Mouse (Mus musculus) effector memory CD4-positive, alpha-beta T cell, adult 5 months (primary cell): ENCODE results near the gene Strn4. TPM values are rescaled to one million over a fixed set of nuclear protein-coding genes. Genes with fewer than 3 reads are reported as not detected.

Source experiments
- polyA plus RNA-seq: library from polyadenylated mRNA; unstranded; fragments of 100-300 nt; shearing (Covaris generic); gene quantifications from one replicate; pipeline ENCODE4 v1.2.1, GENCODE M21; 2017

Strn4 gene
- 61.7 TPM for polyA plus RNA-seq

DNA sequence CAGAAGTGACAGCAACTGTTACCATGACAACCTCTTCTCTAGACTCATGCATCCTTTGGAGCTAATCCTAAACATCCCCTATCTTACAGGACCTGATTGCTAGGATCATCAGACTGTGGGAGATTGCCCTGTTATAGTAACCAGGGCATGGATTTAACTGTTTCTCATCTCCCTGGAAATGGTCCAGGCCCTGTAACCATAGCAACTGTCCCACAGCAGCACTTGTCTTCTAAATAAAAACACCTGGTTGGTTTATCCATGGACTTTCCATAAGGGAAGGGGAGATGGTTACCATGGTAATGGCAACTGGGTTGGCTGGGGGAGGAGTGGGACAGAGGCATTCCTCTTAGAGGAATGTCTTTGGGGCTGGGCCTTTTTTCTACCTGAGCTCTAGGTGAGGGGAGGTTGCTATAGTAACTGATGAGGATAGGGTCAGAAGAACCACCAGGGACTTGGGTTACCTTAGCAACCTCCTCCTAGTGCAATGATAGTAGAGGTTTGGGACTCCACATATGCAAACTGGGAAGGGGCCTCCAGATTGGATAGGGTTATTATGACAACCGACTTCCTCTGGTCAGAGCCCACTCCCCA lies at the start of gene Strn4:
Strn4 (plus strand) TSS at position 539 of the 591 bp plus-strand sequence.

DNA sequence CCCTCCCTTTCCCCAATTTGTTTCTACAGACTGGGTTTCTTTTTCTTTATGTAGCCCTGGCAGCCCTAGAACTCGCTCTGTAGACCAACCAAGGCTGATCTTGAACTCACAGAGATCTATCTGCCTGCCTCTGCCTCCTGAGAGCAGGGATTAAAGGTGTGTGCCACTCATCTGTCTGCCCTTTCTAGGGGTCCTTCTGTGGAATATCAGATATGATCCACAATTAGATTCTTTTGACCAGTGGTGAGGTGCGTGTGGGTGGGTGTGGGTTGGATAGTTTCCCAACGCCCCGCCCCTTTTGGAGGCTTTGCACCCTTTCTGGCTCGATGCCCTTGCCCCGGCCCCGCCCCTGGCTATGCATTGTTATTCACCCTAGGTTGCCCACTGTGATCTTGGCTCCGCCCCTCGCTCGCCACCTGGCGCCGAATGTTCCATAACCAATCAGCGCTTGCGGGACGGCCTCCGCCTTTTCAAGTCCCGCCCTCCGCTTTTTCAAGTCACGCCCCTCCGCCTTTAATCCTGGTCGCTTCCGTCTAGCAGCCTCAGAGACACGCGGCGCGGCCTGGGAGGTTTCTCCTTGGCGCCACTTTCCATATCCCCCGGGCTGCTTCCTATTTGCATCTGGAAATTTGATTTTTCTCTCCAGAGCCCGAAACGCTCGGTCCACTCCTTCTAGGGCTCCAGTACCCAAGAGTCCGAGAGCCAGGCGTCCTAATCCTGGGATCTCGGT lies 34.7 kb upstream of the Strn4 start, which contains the start of gene Slc1a5:
Slc1a5 (plus strand) TSS at position 516 of the 730 bp plus-strand sequence.

DNA sequence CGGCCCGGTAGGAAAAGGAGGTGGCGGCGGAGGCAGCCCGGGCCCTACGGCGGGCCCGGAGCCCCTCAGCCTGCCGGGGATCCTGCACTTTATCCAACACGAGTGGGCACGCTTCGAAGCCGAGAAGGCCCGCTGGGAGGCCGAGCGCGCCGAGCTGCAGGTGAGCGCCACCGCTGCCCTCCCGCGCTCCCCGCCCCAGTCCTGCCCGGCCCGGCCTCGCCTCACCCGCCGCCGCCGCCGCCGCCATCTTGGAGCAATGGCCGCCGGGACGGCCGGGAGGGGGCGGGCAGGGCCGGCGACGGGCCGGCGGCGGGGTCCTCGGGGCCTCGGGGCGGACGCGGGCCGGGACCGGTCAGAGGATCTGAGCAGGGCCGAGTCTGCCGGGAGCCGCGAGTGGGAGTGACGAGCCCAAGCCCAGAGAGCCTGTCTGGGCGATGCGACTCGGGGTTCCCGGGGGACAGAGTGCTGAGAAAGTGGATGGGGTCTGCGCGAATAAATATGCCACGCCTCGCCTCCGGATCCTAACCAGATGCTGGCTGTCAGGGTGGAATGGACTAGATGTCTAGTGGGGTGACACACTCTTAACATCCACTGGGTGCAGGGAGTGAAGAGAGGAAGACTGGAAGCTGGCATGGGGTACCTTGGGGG lies 910 bp downstream of the Strn4 start, which contains the start of gene Fkrp:
Fkrp (minus strand) TSS at position 258 of the 648 bp plus-strand sequence.

GRCm38 (mm10) chr7:16842645-16843063 lies 27.0 kb downstream of the Strn4 start, which contains the start of gene Prkd2:
Gene Prkd2 (plus strand): TSS chr7:16842902.

GRCm38 (mm10) chr7:16875310-16875325 lies 59.4 kb downstream of the Strn4 start, which contains the start of gene Dact3:
Gene Dact3 (plus strand): TSS chr7:16875317.

Other genes with a start within 250 kb of the Strn4 start
- 6.0 TPM for gene Arhgap35, start 200.9 kb upstream of the Strn4 start, polyA plus RNA-seq
- gene Ceacam15, start 140.2 kb upstream of the Strn4 start, polyA plus RNA-seq, result not detected
- gene Ceacam9, start 94.0 kb upstream of the Strn4 start, polyA plus RNA-seq, result not detected
- gene Ap2s1, start 77.5 kb upstream of the Strn4 start, polyA plus RNA-seq, result 83.6 TPM
- 289 TPM for gene Slc1a5, start 34.5 kb upstream of the Strn4 start, polyA plus RNA-seq
- 19.9 TPM for gene Fkrp, start 843 bp downstream of the Strn4 start, polyA plus RNA-seq
- 119 TPM for gene Prkd2, start 27.0 kb downstream of the Strn4 start, polyA plus RNA-seq
- 0.25 TPM for gene Dact3, start 59.4 kb downstream of the Strn4 start, polyA plus RNA-seq
- gene Gng8, start 75.9 kb downstream of the Strn4 start, polyA plus RNA-seq, result not detected
- gene Ptgir, start 90.6 kb downstream of the Strn4 start, polyA plus RNA-seq, result 0.34 TPM
- 87.7 TPM for gene Calm3, start 108.2 kb downstream of the Strn4 start, polyA plus RNA-seq
- not detected for gene Pnmal2, start 128.8 kb downstream of the Strn4 start, polyA plus RNA-seq
- not detected for gene Pnmal1, start 143.8 kb downstream of the Strn4 start, polyA plus RNA-seq
- 1.2 TPM for gene Gm42372, start 167.2 kb downstream of the Strn4 start, polyA plus RNA-seq
- gene Ccdc8, start 176.8 kb downstream of the Strn4 start, polyA plus RNA-seq, result 0.10 TPM
- gene Ppp5c, start 212.0 kb downstream of the Strn4 start, polyA plus RNA-seq, result 77.8 TPM
- gene Hif3a, start 246.5 kb downstream of the Strn4 start, polyA plus RNA-seq, result 0.46 TPM